11 mouse cellular contexts compared by ENCODE assay signal in the genomic region with DNA sequence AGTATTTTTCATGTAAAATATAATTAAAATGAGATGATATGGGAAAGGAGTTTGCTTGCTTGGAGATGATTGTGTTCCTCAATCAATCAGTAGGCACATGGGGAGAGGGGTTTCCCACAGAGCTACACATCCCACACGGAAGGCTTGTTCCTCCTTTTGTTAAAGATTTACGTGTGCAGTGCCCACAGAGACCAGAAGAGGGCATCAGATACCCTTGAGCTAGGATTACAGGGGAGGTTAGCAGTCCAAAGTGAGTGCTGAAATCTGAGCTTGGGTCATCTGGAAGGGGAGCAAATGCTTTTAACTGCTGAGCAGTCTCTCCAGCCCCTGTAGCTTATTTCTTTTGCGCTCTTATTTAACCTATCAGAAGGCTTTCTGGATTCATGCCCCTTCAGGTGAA. TPM values are rescaled to one million over a fixed set of nuclear protein-coding genes. Genes with fewer than 3 reads are reported as not detected.
DNase-seq lines count a peak whose midpoint lies in the region; ATAC-seq and TF ChIP-seq lines count a peak whose summit lies in the region.
"Had no signal": no experiment of that assay in that cellular context is flagged by ENCODE, and none has a peak within 500 bp of the region (broad histone marks: within the 10 kb centered on the region; RNA-seq: fewer than 3 reads in every experiment).

No protein-coding gene starts in this region.

- no peaks in the 10 kb centered on the region for H3K36me3 ChIP-seq in liver, adult 2 months (ENCODE audit: control insufficient read depth, insufficient read depth, low read length)
- H3K36me3 ChIP-seq in liver, embryonic 12.5 days = no peaks in the 10 kb centered on the region
- no peaks in the 10 kb centered on the region for H3K36me3 ChIP-seq in liver, embryonic 14.5 days (replicated peaks; ENCODE audit: control insufficient read depth, insufficient read depth, low read depth)
- H3K36me3 ChIP-seq in splenic B cell, adult 2 months (ENCODE audit: control insufficient read depth, insufficient read depth, low read length, poor library complexity, severe bottlenecking) = no peaks in the 10 kb centered on the region
- H3K36me3 ChIP-seq: heart, embryonic 13.5 days; neural tube, embryonic 13.5 days had no signal

- TF ChIP-seq EP300 in liver, embryonic 14.5 days (IDR thresholded peaks at IDR 0.05; ENCODE audit: low read depth) = no peak

- H3K27me3 ChIP-seq in liver, adult 2 months (ENCODE audit: control insufficient read depth, insufficient read depth, low read length) = no peaks in the 10 kb centered on the region
- H3K27me3 ChIP-seq in liver, embryonic 12.5 days (replicated peaks) = peaks cover 34% of the 10 kb centered on the region
- peaks cover 1% of the 10 kb centered on the region; the same call in 1 of the 2 replicates for H3K27me3 ChIP-seq in liver, embryonic 14.5 days (ENCODE audit: control insufficient read depth, insufficient read depth, low read length)
- no peaks in the 10 kb centered on the region for H3K27me3 ChIP-seq in splenic B cell, adult 2 months (ENCODE audit: control insufficient read depth, insufficient read depth, low read length, poor library complexity, severe bottlenecking)
- H3K27me3 ChIP-seq: neural tube, embryonic 13.5 days had no signal

- H3K4me3 ChIP-seq in liver, adult 2 months (ENCODE audit: insufficient read depth, low read depth, low read length) = no peak overlapping the region
- H3K4me3 ChIP-seq in liver, embryonic 12.5 days = no peak overlapping the region
- H3K4me3 ChIP-seq in cortical plate, adult 2 months (ENCODE audit: insufficient read depth, low read length) = no peak overlapping the region
- H3K4me3 ChIP-seq in liver, embryonic 14.5 days (ENCODE audit: insufficient read depth in 1 of 2, low read depth in 2 of 2, low read length in 2 of 2) = no peak overlapping the region
- H3K4me3 ChIP-seq: heart, embryonic 13.5 days; neural tube, embryonic 13.5 days had no signal

- no peak overlapping the region for H3K4me2 ChIP-seq in liver, embryonic 12.5 days
- H3K4me2 ChIP-seq in liver, embryonic 14.5 days (ENCODE audit: low read depth) = no peak overlapping the region
- H3K4me2 ChIP-seq: heart, embryonic 13.5 days; neural tube, embryonic 13.5 days had no signal

- H3K9ac ChIP-seq in liver, adult 2 months (ENCODE audit: low read depth, low read length) = no peak overlapping the region
- no peak overlapping the region for H3K9ac ChIP-seq in liver, embryonic 12.5 days
- H3K9ac ChIP-seq in liver, embryonic 14.5 days (replicated peaks) = no peak overlapping the region
- H3K9ac ChIP-seq: heart, embryonic 13.5 days; neural tube, embryonic 13.5 days had no signal

- TF ChIP-seq CTCF in liver, adult 2 months (IDR thresholded peaks at IDR 0.05; ENCODE audit: low read depth, low read length) = peak; percentile 31; the same call in 1 of the 2 replicates
- TF ChIP-seq CTCF in cortical plate, adult 2 months (IDR thresholded peaks at IDR 0.05; ENCODE audit: extremely low read depth, insufficient read depth, low read length) = peak; percentile 53
- peak; percentile 85 for TF ChIP-seq CTCF in liver, embryonic 14.5 days (IDR thresholded peaks at IDR 0.05; ENCODE audit: low read depth)

- no peaks in the 10 kb centered on the region for H3K4me1 ChIP-seq in liver, adult 2 months (ENCODE audit: control insufficient read depth, insufficient read depth, low read length)
- H3K4me1 ChIP-seq in liver, embryonic 12.5 days = peaks cover 3% of the 10 kb centered on the region; the same call in 1 of the 2 replicates
- H3K4me1 ChIP-seq in cortical plate, adult 2 months (ENCODE audit: control insufficient read depth, insufficient read depth, low read length) = no peaks in the 10 kb centered on the region
- peaks cover 0 to 4% of the 10 kb centered on the region in 2 experiments; a peak in 1 of 4 replicates for H3K4me1 ChIP-seq in liver, embryonic 14.5 days (replicated peaks; ENCODE audit: control insufficient read depth in 2 of 2, insufficient read depth in 2 of 2, low read length in 1 of 2)
- H3K4me1 ChIP-seq: neural tube, embryonic 13.5 days had no signal

- peak; percentile 41 to 65 for DNase-seq in cerebellum, postnatal 14 days
- no peak for DNase-seq in cerebellum, adult 11 months
- DNase-seq in liver, adult 2 months (ENCODE audit: extremely low read depth, low read depth, low spot score) = peak; percentile 26
- DNase-seq in liver, embryonic 14.5 days (ENCODE audit: low read depth in 3 of 3, low spot score in 3 of 3) = peak in 1 of 3 experiments; percentile 27
- peak; percentile 68 for DNase-seq in splenic B cell, adult 2 months (ENCODE audit: low read depth, low spot score)
- no peak for DNase-seq in ovary, adult 18-20 months (ENCODE audit: low spot score)

- WGBS in liver, adult 2 months = 66% methylated on average over 3 of the region's 3 CpGs
- 16% methylated on average over 3 of the region's 3 CpGs for WGBS in liver, embryonic 12.5 days (ENCODE audit: insufficient replicate concordance)
- 24% methylated on average over 3 of the region's 3 CpGs for WGBS in liver, embryonic 14.5 days (ENCODE audit: insufficient replicate concordance)

- H3K9me3 ChIP-seq in liver, embryonic 12.5 days (replicated peaks) = no peaks in the 10 kb centered on the region
- H3K9me3 ChIP-seq in liver, embryonic 14.5 days (ENCODE audit: control insufficient read depth, low read length) = no peaks in the 10 kb centered on the region
- H3K9me3 ChIP-seq: heart, embryonic 13.5 days had no signal

- H3K27ac ChIP-seq in liver, adult 2 months (replicated peaks; ENCODE audit: insufficient read depth, low read depth, low read length) = no peak overlapping the region
- H3K27ac ChIP-seq in liver, embryonic 12.5 days = no peak overlapping the region
- H3K27ac ChIP-seq in cortical plate, adult 2 months (ENCODE audit: insufficient read depth, low read length) = no peak overlapping the region
- H3K27ac ChIP-seq in liver, embryonic 14.5 days = no peak overlapping the region
- H3K27ac ChIP-seq: neural tube, embryonic 13.5 days had no signal

- no peak for TF ChIP-seq POLR2A in liver, adult 2 months (IDR thresholded peaks at IDR 0.05; ENCODE audit: extremely low read depth, insufficient read depth, low read length)
- TF ChIP-seq POLR2A in cortical plate, adult 2 months (IDR thresholded peaks at IDR 0.05; ENCODE audit: extremely low read depth, insufficient read depth, low read length) = no peak

- ATAC-seq in liver, embryonic 12.5 days = no peak
- ATAC-seq in liver, embryonic 14.5 days (ENCODE audit: insufficient read depth) = no peak

- H3K79me2 ChIP-seq in liver, adult 2 months (ENCODE audit: control insufficient read depth, insufficient read depth, low read length) = no peaks in the 10 kb centered on the region

RNA-seq across cellular contexts. Expression of a gene that starts 5.0 kb away (rescaled TPM):
- not detected in 2 replicates for total RNA-seq in liver, adult 2 months (2014; rRNA removed)
- not detected in 2 replicates for polyA plus RNA-seq in liver, adult 2 months (2012; rRNA removed)
- not detected in 2 replicates for polyA plus RNA-seq in liver, embryonic 12.5 days (2016; fragmentation: Nextera tagmentation; extraction: Ambion mirVana)
- 0.35 TPM in 1 of 2 replicates, not detected in the other for polyA plus RNA-seq in cortical plate, adult 2 months (2012; rRNA removed)
- not detected in 2 replicates for polyA plus RNA-seq in liver, embryonic 14.5 days (2012; rRNA removed)
- polyA plus RNA-seq in liver, embryonic 14.5 days (2014; fragmentation: Nextera tagmentation; extraction: Ambion mirVana) = not detected in 2 replicates
- total RNA-seq: MEL had no signal
- polyA plus RNA-seq: heart, embryonic 13.5 days; neural tube, embryonic 13.5 days had no signal

RNA-seq across cellular contexts. Expression of a gene that starts 7.5 kb away (rescaled TPM):
- under 0.01 and 0.20 TPM in 2 replicates for total RNA-seq in liver, adult 2 months (2014; rRNA removed)
- polyA plus RNA-seq in liver, adult 2 months (2012; rRNA removed) = not detected in 2 replicates
- polyA plus RNA-seq in liver, embryonic 12.5 days (2016; fragmentation: Nextera tagmentation; extraction: Ambion mirVana) = 96.9 and 97.2 TPM in 2 replicates
- 121 and 124 TPM in 2 replicates for polyA plus RNA-seq in cortical plate, adult 2 months (2012; rRNA removed)
- 65.0 and 73.5 TPM in 2 replicates for polyA plus RNA-seq in liver, embryonic 14.5 days (2012; rRNA removed)
- 54.9 and 68.6 TPM in 2 replicates for polyA plus RNA-seq in liver, embryonic 14.5 days (2014; fragmentation: Nextera tagmentation; extraction: Ambion mirVana)

RNA-seq across cellular contexts. Expression of a gene that starts 59.5 kb away (rescaled TPM):
- total RNA-seq in liver, adult 2 months (2014; rRNA removed) = 26.1 and 37.7 TPM in 2 replicates
- polyA plus RNA-seq in liver, adult 2 months (2012; rRNA removed) = 19.6 and 28.9 TPM in 2 replicates
- 37.2 and 38.0 TPM in 2 replicates for polyA plus RNA-seq in liver, embryonic 12.5 days (2016; fragmentation: Nextera tagmentation; extraction: Ambion mirVana)
- 94.9 and 97.4 TPM in 2 replicates for polyA plus RNA-seq in cortical plate, adult 2 months (2012; rRNA removed)
- polyA plus RNA-seq in liver, embryonic 14.5 days (2012; rRNA removed) = 14.6 and 20.3 TPM in 2 replicates
- 27.2 and 30.4 TPM in 2 replicates for polyA plus RNA-seq in liver, embryonic 14.5 days (2014; fragmentation: Nextera tagmentation; extraction: Ambion mirVana)

Comparison
In these comparisons a context has a peak if more than half of its experiments do, and no peak if none do; other contexts are left out.
1. DNase-seq: peak in cerebellum, postnatal 14 days (2 of 2), liver, adult 2 months (single experiment) and splenic B cell, adult 2 months (single experiment); none in cerebellum, adult 11 months (single experiment) and ovary, adult 18-20 months (single experiment).
2. RNA of a gene that starts 7.5 kb away (polyA plus RNA-seq): 121 to 124 TPM in cortical plate, adult 2 months, 96.9 to 97.2 TPM in liver, embryonic 12.5 days and 54.9 to 73.5 TPM in liver, embryonic 14.5 days; not detected in liver, adult 2 months; every median in the first group is over 10 times any median in the second.
3. CTCF ChIP-seq: peak in every context shown above with its lines; median percentile 85 in liver, embryonic 14.5 days; 53 in cortical plate, adult 2 months; 31 in liver, adult 2 months.